Mouse (Mus musculus): ENCODE data around the gene Olfr114.

Gene Olfr114

DNA sequence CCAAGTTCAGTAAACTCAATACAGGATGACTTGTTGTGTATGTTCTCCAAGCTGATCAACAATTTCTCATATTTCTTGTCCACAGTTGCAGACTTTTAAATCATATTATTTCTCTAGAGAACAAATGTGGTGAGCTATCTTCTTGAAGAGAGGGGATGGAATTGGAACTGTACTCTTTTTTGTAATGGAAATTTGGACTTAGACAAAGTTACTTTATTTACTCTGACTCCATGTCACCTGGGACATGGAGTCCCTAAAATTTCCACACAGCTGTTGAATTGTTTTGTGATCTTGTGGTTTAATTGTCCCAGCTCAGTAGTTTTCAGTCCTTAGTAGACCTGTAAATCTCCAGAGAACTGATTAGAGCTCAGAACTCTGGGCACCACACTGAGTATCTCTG, at the start of gene Olfr114:
Gene Olfr114, minus strand, starts transcription at position 101 of the 400 bp plus-strand sequence.
- no peak for DNase-seq (ENCODE audit: low spot score)

DNA sequence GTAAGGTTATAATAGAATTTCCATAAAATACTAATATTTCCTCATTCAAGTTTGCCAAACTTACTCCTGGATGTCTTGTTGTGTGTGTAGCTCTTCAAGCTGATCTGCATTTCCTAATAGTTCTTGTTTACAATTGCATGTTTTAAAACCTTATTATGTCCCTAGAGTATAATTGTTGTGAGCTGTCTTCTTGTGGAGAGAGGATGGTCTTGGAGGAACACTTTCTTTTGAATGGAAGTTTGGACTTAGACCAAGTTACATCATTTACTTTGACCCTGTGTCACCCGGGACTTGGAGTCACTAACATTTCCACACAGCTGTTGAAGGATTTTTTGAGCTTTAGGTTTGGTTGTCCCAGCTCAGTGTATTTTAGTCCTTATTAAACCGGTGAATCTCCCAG, 34.5 kb upstream of the Olfr114 start, which contains the start of the genes Olfr115 and Olfr116:
Gene Olfr115, minus strand, starts transcription at position 101 of the 400 bp plus-strand sequence.
Gene Olfr116, minus strand, starts transcription at position 191 of the 400 bp plus-strand sequence.
- DNase-seq (ENCODE audit: low spot score) = no peak

DNA sequence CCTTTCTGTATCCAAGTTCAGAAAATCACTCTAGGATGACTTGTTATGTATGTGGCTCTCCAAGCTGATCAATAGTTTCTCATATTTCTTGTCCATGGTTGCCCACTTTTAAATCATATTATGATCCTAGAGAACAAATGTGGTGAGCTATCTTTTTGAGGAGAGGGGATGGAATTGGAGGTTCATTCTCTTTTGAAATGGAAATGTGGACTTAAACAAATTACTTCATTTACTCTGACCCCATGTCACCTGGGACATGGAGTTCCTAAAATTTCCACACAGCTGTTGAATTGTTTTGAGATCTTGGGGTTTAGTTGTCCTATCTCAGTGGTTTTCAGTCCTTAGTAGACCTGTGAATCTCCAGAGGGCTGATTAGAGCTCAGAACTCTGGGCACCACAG, 15.0 kb downstream of the Olfr114 start, which contains the start of gene Olfr113:
Gene Olfr113, minus strand, starts transcription at position 101 of the 400 bp plus-strand sequence.
- no peak for DNase-seq (ENCODE audit: low spot score)

DNA sequence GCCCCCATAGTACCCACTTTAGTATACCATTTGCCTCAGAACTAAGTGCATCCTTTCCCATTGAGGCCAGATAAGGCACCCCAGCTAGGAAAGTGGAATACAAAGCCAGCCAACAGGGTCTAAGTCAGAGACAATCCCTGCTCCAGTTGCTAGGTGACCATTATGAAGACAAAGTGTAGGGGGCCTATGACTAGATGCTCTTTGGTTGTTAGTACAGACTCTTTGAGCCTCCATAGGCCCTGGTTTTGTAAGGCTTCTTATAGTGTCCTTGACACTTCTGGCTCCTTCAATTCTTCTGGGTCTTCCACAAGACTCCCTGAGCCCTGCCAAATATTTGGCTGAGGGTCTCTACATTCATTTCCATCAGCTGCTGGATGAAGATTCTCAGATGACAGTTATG, 23.2 kb downstream of the Olfr114 start, which contains the start of gene Olfr112:
Gene Olfr112, minus strand, starts transcription at position 101 of the 400 bp plus-strand sequence.
- no peak for DNase-seq (ENCODE audit: low spot score)

DNA sequence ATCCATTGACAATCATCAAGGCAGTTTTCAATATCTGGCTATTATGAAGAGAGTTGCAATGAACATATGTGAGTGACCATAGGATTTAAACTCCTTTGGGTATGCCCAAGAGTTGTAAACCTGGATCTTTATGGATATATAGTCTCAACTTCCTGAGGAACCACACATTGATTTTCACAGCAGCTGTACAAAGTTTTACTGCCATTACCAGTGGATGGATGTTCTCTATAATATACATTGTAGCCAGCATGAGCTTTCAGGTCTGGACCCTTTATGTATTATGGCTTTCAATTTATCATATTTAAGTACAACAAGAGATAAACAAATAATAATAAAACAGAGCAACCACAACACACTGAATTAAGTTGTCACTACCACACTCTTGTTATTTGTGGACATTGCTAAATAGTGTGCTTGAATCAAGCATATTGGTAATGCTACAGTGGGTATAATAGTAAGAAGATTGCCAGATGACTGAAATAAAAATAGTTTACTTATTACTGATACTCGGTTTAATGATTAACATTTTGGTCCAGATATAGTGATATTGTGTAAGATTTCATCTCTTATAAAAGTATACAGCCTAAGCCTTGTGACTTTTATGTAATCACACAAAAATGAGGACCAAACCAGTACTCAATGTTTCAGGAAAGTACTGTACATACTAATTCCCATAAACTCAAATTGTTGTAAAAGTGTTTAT, 33.5 kb downstream of the Olfr114 start:
- DNase-seq (ENCODE audit: low spot score) = no peak

DNA sequence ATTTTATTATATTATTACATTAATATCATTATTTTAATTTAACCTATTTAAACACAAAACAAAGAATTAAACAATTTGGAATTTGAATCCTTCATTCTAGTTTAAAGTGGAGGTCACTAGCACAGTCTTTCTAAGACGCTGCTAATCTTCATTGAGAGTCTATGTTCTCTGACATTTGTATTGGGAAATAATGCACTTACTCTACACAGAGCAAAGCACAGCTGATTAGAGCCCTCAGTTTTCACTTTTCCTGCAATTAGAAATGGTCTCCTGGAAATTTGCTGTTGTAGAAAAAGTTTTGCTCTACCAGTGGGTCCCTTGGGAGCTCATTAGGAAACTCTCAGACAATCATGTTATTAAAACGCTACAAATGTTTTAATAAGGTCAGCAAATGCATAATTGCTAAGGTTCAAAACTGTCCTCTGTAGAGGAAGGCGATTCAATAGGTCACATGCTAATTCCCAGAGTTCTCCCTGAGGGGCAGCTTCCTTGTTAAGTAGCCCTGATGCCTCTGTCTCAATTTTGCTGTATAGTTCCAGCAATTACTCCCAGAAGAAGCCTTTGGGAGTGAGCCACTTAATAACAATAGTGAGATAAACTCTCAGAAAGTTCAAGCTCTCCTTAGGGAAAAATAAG, 48.6 kb downstream of the Olfr114 start:
- no peak for DNase-seq (ENCODE audit: low spot score)

DNA sequence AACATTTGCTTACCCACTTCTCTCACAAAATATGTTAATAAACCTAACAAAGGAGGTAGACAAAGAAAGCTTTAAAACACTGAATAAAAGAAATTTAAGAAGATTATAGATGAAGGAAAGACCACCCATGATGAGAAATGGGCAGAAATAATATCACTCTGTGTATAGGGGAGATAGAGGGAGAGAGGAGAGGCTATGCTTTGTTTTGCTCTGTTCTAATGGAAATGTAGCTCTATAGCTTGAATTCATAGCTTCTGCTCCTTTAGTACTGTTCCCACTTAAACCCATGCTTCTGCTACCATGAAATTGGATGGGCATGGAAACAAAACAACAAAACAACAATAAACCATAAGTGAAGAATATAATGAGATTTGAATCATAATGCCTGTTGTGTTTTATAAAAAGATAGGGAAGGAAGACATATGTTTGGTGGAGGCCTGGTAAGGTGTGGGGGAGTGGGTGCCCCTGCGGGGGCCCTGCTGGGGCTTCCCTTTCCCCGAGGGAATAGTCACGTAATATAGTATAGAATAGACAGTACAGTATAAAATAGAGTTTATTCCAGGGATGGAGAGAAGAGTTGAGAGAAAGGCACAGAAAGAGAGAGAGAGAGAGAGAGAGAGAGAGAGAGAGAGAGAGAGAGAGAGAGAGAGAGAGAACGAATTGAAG, 51.0 kb downstream of the Olfr114 start:
- DNase-seq (ENCODE audit: low spot score) = no peak
